Mouse (Mus musculus) thymus, adult 2 months (tissue): ENCODE measurements around the gene Cfap299. TPM values are rescaled to one million over a fixed set of nuclear protein-coding genes. Genes with fewer than 3 reads are reported as not detected.

Source experiments
- DNase-seq: peaks from one replicate; pipeline ENCODE4 v3.0.0; 2021
- H3K27ac ChIP-seq: fragments of 200-500 bp; 2 replicates; pipeline ENCODE4 v1.5.1; 2012; ENCODE audit warnings: low read length, control low read depth; ENCODE audit not compliant: control insufficient read depth, insufficient read depth
- H3K27me3 ChIP-seq: fragments of 200-500 bp; 2 replicates; pipeline ENCODE4 v1.6.1; 2012; ENCODE audit warnings: mild to moderate bottlenecking, low read length, moderate library complexity, mixed read lengths; ENCODE audit not compliant: control insufficient read depth, insufficient read depth
- H3K36me3 ChIP-seq: fragments of 200-500 bp; 2 replicates; pipeline ENCODE4 v1.6.1; 2012; ENCODE audit warnings: mild to moderate bottlenecking, low read length, moderate library complexity; ENCODE audit not compliant: control insufficient read depth, insufficient read depth
- H3K4me1 ChIP-seq: fragments of 200-500 bp; replicated peaks from 2 replicates; pipeline ENCODE4 v1.6.1; 2012; ENCODE audit warnings: low read length; ENCODE audit not compliant: control insufficient read depth, insufficient read depth
- H3K4me3 ChIP-seq: fragments of 200-500 bp; 2 replicates; pipeline ENCODE4 v1.5.1; 2012; ENCODE audit warnings: mild to moderate bottlenecking, low read length, control low read depth, moderate library complexity; ENCODE audit not compliant: control insufficient read depth, insufficient read depth
- CTCF ChIP-seq: fragments of 200-500 bp; IDR thresholded peaks from 2 replicates; pipeline ENCODE4 v1.5.1; 2012; ENCODE audit warnings: mild to moderate bottlenecking, control low read depth, low read length, moderate library complexity, borderline replicate concordance; ENCODE audit not compliant: control insufficient read depth, poor library complexity, insufficient read depth; ENCODE audit errors: extremely low read depth
- POLR2A ChIP-seq: fragments of 200-500 bp; IDR thresholded peaks from 2 replicates; pipeline ENCODE4 v1.6.1; 2012; ENCODE audit warnings: mild to moderate bottlenecking, low read length, control low read depth, moderate library complexity; ENCODE audit not compliant: control insufficient read depth, poor library complexity, insufficient read depth; ENCODE audit errors: extremely low read depth
- WGBS: fragments of 180-500 bp; shearing (Covaris S2); methylation state at CpG from one replicate; pipeline ENCODE4 v1.1.7; 2018; 5-methylcytosine and 5-hydroxymethylcytosine counted together
- polyA plus RNA-seq: library from polyadenylated mRNA; depleted of rRNA; stranded (reverse); fragments of >200 nt; gene quantifications from 2 replicates; pipeline ENCODE4 v1.2.3, GENCODE M21; 2012

The Cfap299 gene
- polyA plus RNA-seq, 1 experiment: not detected

- 90% methylated on average over 7 of the region's 7 CpGs for WGBS
- H3K36me3 ChIP-seq: no peaks in the 10 kb centered on the region
- no peaks in the 10 kb centered on the region for H3K27me3 ChIP-seq
- H3K27ac ChIP-seq: no peak overlapping the region
- no peaks in the 10 kb centered on the region for H3K4me1 ChIP-seq
- TF ChIP-seq CTCF (no peak), POLR2A (no peak)
- no peak for DNase-seq
- no peak overlapping the region for H3K4me3 ChIP-seq
These were observed 30.8 kb downstream of the Cfap299 start for GRCm38 (mm10) chr5:98359912-98360311.

DNA sequence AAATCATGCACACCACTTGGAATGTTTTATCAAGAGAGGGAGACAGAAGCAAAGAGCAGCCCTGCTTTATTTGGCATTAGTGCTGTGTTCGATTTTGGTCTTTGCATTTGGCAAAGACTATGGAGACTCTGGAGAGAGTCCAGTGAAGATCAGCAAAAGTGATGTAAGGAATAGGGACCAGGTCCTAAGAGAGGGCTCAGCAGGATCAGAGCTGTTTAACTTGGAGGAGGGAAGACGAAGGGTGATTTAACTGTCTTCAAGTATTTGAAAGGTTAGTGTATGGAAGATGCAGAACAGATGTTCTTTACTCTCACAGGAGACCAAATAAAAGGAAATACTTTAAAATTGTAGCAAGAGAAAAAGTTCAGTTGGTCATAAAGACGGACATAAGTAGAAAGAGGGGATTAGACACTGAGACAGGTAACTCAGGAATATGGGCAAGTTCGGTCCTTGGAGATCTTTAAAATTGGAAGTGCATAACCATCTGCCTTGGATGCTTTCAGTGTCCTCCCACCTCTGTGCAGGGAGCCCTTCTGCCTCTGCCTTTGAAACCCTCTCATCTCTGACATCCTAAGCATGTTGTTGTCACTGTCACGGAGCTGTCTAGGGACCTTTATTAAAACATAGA is 31.8 kb downstream of the Cfap299 start:
- Histone ChIP-seq H3K27ac (no peak overlapping the region), H3K36me3 (no peaks in the 10 kb centered on the region), H3K27me3 (no peaks in the 10 kb centered on the region), H3K4me1 (no peaks in the 10 kb centered on the region), H3K4me3 (no peak overlapping the region)
- WGBS: 91% methylated on average over 5 of the region's 5 CpGs
- TF ChIP-seq CTCF (no peak), POLR2A (no peak)
- DNase-seq: no peak

DNA sequence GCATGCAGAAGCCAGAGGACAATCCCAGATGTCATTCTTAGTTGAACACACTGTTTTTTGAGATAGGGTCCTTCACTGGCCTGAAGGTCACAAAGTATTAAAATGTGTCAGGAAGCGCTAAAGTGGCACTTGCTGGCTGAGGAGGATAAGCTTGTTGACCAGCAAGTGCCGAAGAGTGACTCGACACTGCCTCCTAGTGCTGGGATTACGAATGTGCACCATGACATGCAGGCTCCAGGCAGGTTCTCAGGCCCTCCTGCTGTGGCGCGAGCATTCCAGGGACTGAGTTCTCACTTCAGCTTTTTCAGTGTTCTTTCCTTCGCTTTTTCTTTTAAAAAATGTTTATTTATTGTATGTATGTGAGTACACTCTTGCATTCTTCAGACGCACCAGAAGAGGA is 34.3 kb downstream of the Cfap299 start:
- TF ChIP-seq CTCF: no peak
- no peaks in the 10 kb centered on the region for H3K27me3 ChIP-seq
- DNase-seq: no peak
- no peaks in the 10 kb centered on the region for H3K4me1 ChIP-seq
- H3K4me3 ChIP-seq: no peak overlapping the region
- no peak overlapping the region for H3K27ac ChIP-seq
- 60% methylated on average over 8 of the region's 8 CpGs for WGBS
- H3K36me3 ChIP-seq: no peaks in the 10 kb centered on the region

DNA sequence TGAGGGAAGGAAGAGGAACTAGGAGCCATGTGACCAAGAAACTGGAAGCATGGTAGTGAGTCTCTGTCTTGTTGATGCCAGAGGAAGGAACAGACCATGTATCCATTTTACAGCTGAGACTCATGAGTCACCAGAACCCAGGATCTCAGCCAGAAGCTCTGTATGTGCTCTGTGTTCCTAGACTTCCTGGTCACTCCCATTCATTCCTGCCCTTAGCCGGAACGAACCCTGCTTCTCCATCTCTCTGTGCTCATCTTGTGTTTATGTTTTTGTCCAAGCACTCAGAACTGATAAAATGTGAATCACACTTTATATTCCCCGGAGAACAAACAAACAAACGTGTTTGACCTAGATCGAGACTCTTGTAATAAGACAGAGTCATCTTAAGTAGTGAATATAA is 36.2 kb downstream of the Cfap299 start:
- H3K4me1 ChIP-seq: no peaks in the 10 kb centered on the region
- no peaks in the 10 kb centered on the region for H3K27me3 ChIP-seq
- no peak overlapping the region for H3K27ac ChIP-seq
- TF ChIP-seq CTCF (no peak), POLR2A (no peak)
- no peak for DNase-seq
- WGBS: 91% methylated on average over 5 of the region's 5 CpGs
- H3K4me3 ChIP-seq: no peak overlapping the region
- H3K36me3 ChIP-seq: no peaks in the 10 kb centered on the region

DNA sequence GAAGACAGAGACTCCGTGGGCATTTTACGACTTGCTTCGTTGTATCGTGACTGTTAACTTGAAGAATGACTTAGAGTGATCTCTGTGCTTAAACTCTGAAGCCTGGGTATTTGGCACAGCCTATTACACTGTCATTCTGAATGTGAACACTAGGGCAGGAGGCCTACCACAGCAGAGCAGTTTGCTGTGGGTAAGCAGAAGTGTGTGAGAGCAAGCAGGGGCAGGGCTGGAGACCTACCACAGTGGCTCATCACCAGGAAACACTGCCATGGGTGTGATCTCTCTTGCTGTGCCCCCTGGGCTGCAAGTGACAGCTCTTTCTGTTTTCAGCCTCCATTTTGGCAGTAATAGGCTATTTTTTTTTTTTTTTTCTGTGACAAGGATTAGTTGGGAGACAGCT is 39.7 kb downstream of the Cfap299 start:
- no peaks in the 10 kb centered on the region for H3K27me3 ChIP-seq
- no peaks in the 10 kb centered on the region for H3K36me3 ChIP-seq
- no peak overlapping the region for H3K4me3 ChIP-seq
- WGBS: 46% methylated on average over 4 of the region's 4 CpGs
- no peak overlapping the region for H3K27ac ChIP-seq
- TF ChIP-seq CTCF (no peak), POLR2A (no peak)
- no peak for DNase-seq
- H3K4me1 ChIP-seq: no peaks in the 10 kb centered on the region

GRCm38 (mm10) chr5:98369426-98369825 is 40.3 kb downstream of the Cfap299 start:
- no peak overlapping the region for H3K4me3 ChIP-seq

More at GRCm38 (mm10) chr5:98369426-98369825, 40.3 kb downstream of the Cfap299 start:
- TF ChIP-seq CTCF (no peak), POLR2A (no peak)
- no peak for DNase-seq
- H3K27ac ChIP-seq: no peak overlapping the region
- 79% methylated on average over 7 of the region's 7 CpGs for WGBS
- no peaks in the 10 kb centered on the region for H3K4me1 ChIP-seq
- H3K36me3 ChIP-seq: no peaks in the 10 kb centered on the region
- no peaks in the 10 kb centered on the region for H3K27me3 ChIP-seq
